Mouse (Mus musculus) kidney, postnatal 25 days (tissue): ENCODE measurements around the gene Cx3cr1.

ENCODE experiments used
- DNase-seq, 2 experiments: peaks; one replicate each; pipeline ENCODE4 v3.0.0; 2021; ENCODE audit warnings: mixed read lengths in 2 of 2

Gene Cx3cr1

DNA sequence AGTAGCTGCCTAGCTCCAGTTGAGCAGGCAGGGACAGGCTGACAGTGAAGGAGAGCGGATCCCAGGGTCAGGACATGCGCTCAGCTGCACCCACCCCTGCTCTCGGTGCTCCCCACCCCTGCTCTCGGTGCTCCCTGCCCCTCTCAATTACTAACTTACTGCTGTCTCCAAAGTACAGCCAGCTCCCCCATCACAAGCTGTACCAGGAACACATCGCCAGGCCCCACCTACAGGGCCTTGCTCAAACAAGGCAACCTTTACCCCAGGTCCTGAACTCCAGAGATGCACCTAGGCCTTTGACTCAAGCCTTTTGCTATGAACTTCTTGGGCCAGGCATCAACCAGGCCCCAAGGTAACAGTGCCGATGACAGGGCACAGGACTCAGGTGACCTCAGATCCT lies 136.0 kb downstream of the Cx3cr1 start:
- peak in 1 of 2 experiments; percentile 64 for DNase-seq

DNA sequence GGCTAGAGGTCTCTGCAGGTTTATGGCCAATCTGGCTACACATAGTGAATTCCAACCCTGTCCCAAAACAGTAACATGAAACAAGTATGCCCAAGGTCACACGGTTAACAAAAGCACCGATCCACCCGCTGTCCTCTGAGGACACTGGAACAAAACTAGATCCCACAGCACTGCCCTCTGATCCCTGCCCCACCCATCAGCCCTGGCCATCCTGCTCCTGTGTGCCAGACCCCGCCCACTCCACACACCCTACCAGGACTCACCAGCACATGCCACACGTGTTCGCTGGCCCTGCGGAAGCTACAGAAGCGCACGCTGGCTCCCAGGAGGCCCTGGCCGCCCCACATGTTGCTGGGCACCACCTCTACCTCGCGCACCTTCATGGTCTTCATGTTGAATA lies 137.3 kb downstream of the Cx3cr1 start:
- peak; percentile 50 to 85 for DNase-seq

- no peak for DNase-seq
These were observed 143.2 kb downstream of the Cx3cr1 start for GRCm38 (mm10) chr9:119926497-119926896.

DNA sequence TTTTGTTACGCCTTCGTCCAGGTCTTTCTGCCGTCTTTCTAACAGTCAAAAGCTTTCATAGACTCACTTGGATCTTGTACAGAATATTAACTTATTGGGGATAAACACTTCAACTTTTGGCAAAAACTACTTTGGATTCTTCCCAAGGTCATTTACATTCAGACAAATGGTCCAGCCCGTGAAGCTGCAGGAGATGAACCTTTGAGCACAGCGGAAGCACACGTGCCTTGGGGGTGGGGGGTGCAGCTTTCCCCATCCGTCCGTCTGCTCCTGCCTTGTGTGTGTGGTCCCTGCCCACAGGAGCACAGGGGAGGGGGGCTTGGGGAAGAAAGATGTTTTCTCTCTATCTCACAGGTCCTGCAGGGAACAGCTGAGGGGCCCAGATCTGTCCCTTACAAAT lies 143.9 kb downstream of the Cx3cr1 start:
- no peak for DNase-seq

DNA sequence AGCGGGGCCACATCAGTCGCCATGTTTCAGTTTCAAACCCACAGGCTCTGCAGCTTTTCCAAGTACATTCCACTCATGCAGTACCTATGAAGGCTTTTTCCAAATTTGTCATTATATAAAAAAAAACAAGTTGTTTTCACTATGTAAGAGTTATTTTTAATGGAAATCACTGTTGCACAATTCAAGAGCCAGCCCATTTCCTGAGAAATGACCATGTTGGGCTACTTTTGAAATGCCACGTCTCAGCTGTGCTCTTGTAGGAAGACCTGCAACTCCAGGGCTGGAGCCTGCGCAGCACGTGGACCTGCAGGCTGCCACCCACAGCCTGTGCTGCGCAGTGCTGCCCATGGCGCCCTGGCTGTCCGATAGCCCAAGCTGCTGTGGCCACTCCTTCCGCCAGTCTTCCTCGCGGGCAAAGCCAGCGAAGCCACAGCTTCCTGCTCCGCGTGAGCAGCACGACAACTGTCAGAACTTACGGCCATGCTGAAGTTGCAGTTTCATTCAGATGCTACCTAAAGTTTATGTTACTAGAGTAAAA lies 144.5 kb downstream of the Cx3cr1 start:
- DNase-seq, result no peak

DNA sequence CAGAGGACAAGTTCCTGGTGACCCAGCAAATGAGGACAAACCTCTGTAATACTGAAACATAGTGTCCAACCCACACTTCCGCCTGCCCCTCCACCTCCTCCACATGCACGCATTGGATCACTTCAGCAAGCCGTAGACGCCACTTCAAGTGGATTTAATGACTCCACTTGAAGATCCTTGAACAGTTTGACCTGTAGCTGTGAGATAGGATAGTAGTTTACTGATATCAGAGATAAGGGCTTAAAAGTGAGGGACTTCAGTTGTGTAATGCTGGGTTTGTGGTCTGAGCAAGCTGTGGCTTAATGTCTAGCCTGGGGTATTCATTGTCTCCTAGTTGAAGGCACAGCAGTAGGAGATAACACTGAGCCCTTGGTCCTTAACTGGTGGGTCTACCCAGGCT lies 146.2 kb downstream of the Cx3cr1 start:
- DNase-seq, result no peak

DNA sequence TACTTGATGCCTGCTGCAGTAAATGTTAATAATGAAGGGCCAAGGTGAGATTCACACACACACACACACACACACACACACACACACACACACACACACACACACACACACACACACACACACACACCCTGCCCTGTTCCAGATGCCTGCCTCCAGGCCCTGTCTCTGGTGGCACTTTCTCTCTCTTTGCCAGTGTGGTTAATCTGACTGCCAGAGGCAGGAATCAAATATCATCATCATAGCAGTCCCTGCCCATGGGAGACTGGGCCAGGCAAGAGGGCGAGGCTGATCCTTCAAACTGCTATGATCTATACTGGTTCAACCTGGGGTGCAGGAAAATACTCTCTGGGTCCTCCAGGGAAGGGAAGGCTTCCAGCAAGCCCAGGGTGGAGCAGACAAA lies 149.8 kb downstream of the Cx3cr1 start:
- DNase-seq, result no peak

DNA sequence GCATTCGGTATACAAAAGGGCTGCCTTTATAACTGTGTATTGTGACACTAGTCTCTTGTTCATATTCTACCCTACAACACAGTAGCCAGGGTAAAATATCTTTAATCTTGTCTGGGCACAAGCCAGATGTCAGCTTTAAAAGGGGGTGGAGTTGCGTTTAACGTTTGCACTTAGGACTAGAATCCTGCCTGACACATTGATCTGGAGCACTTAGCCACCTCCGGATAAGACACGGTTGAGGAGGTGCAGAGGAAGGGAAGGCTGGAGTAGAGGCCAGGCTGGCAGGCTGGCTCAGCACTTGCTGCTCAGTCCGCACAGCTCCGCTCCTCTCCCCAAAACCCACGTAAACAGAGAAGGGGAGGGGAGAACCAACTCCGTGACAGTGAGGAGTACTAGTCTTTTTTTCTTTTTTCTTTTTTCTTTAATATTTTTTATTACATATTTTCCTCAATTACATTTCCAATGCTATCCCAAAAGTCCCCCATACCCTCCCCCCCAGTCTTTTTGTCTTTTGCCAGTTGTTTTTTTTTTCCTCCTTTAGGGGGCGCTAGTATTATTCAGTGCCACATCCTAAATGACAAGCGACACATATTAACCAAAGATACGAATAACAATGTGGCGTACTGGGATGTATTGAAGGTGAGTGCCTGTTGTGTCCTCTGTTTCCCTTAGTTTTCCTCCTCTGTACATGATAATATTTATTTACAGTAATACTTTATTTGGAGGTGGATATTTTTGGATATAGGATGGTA lies 156.4 kb downstream of the Cx3cr1 start:
- DNase-seq, result no peak

DNA sequence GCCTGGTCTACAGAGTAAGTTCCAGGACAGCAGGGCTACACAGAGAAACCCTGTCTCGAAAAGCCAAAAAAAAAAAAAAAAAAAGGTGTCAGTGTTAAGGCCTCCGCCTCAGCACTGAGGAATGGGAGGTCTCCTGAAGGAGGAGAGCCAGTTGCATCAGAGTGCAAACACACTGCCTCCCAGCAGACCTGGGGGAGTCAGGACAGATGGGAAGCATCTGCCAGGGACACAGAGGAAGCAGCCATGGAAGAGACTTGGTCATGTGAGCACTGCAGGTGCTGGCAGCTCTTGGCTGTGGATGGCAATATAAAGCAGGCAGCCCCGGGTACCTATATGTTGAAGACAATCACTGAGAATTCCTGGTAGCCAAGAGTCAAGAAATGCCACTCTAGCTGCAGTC lies 159.7 kb downstream of the Cx3cr1 start:
- no peak for DNase-seq

DNA sequence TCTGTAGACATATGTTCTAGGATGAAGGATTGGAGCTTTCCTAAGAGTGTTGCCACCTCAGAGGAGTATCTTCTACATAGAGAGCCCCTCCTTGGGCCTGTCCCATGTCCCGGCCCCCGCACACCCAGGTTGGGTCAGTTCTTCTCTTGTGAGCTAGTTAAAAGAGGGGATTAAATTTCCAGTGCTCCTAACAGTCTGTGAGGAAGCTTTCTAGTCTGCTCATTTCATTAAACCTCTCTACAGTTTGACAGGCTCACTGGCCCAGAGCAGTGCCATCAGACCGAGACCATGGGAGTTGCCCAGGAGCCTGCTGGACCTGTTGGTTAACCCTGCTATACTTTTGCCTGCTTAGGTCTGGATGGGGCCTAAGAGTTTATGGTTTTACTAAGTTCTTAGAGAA lies 161.0 kb downstream of the Cx3cr1 start:
- DNase-seq, result no peak

GRCm38 (mm10) chr9:119902410-119903151 lies 167.1 kb downstream of the Cx3cr1 start:
- no peak for DNase-seq

DNA sequence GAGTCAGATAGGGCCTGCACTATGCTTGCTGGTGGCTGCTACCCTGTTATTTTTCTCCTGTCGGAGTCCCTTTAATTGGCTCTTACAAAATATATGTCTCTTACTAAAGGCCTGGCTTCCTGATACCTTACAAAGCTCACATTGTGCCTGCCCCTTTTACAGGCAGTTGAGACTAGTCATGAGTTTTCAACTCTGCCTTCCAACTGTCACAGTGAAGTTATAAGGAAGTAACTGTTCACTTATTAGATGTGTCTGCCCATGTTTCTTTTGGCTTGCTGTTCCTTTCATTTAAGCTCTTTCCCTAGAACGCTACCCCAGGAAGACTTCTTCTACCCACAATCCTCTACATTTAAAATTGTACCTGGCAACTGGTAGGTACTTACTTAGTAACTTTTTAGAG lies 170.2 kb downstream of the Cx3cr1 start:
- no peak for DNase-seq

DNA sequence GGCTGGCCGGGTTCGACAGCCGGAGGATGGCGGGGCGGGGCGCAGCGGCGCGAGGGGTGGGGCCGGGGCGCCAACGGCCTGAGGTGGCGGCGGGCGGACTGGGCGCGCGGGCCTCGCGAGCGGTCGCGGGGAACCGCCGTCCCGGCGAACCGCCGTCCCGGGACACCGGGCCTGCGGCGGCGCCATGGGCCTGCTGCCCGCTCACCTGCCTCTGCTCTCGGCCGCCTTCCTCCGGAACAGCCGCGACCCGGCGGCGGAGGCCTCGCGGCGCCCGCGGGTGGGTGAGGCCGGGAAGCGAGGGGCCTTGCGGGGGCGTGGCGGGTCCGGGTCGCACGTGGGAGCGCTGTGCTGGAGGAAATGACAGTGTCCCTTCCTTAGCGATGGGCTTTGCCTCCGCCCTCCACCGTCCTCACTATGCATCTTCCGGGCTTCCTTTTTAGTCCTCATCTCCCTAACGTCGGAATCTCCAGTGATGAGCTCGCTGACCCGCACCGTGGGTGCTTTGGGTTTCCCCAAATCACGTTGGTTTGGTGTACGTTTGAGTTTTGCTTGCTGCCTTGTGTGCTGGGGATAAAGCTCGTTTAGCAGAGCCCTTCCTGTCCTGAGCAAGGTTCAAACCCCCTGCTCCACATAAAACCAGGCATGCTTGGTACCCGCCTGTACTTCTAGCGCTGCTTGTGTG lies 174.5 kb downstream of the Cx3cr1 start:
- peak; percentile 37 to 74 for DNase-seq

DNA sequence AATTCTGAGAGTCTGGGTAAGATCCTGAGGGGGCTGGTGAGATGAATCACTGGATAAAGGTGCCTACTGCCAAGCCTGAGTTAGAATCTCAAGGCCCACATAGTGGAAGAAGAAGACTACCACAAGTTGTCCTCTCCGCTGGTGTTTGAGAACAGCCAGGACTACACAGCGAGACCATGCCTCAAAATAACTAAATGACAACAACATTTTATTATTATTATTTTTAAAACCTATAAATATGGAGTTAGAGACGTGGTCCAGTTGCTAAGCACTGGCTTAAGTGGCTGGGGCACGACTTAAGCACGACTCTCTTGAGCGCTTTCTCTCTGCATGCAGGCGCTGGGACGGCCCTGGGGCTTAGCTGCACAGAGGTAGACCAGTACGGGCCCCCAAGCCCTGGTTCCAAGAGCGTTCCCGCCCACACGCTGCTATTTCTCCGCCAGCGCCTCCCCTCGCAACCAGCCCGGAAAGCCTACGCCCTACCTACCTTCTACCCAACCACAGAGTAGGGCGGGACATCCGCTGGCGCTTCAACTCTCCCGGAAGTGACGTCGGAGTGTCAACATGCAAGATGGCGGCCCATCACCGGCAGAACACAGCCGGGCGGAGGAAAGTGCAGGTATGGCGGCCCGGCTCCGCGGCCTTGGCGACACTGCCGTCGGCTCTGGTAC lies 175.2 kb downstream of the Cx3cr1 start, which contains the start of gene Wdr48:
TSS of gene Wdr48 (plus strand) at position 540 of the 671 bp plus-strand sequence.
- peak; percentile 99 for DNase-seq

DNA sequence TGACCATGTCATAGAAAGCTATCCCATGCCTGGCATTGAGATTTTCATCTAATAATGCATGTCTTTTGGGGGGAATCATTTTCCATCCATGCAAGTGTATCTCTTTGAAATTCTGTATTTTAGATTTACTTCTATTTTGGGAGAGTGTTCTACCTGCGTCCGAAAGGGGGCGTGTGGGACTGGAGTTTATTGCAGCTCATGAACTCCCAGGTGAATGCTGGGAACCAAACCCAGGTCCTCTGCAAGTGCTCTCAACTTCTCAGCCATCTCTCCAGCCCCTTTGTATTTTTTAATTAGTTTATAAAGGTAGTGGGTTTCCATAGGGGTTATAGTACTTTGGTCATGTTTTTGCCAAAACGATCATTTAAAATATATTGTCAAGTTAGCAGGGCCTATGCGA lies 175.8 kb downstream of the Cx3cr1 start:
- no peak for DNase-seq

GRCm38 (mm10) chr9:119890692-119891091 lies 179.0 kb downstream of the Cx3cr1 start:
- DNase-seq, result peak in 1 of 2 experiments; percentile 49

GRCm38 (mm10) chr9:119889446-119889845 lies 180.2 kb downstream of the Cx3cr1 start:
- no peak for DNase-seq

- no peak for DNase-seq
These were observed 180.8 kb downstream of the Cx3cr1 start for GRCm38 (mm10) chr9:119888843-119889246.

DNA sequence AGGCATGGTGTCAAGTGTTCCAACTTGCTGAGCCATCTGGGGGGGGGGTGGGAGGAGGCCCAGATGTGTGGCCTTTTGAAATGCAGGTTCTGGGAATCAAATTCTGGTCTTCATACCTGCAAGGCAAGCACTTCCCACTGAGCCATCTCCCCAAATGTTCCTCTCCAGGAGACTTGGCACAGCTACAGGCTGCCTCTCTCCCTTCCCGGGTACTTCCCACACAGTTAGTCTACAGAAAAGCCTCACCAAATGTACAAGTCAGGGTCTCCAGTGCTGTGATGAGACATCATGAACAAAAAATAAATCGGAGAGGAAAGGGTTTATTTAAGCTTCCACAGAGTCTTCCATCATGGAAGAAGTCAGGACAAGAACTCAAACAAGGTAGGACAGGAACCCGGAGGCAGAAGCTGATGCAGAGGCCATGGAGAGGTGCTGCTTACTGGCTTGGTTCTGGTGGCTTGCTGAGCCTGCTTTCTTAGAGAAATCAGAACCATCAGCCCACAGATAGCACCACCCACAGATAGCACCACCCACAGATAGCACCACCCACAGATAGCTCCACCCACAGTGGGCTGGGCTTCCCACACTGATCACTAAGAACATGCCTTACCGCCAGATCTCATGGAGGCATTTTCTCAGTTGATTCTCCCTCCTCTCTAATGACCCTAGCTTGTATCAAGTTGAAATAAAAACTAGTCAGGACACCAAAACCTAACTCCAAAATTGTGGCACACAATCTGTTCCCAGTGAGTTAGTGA lies 182.4 kb downstream of the Cx3cr1 start:
- DNase-seq, result peak in 1 of 2 experiments; percentile 7

- no peak for DNase-seq
These were observed 215.5 kb downstream of the Cx3cr1 start for GRCm38 (mm10) chr9:119854170-119854569.

- peak; percentile 14 to 59 for DNase-seq
These were observed 216.4 kb downstream of the Cx3cr1 start for GRCm38 (mm10) chr9:119853071-119853846.
